Mouse (Mus musculus) myocyte (in vitro differentiated cells): ENCODE data around the gene Prkca.

ENCODE experiments used
- E2F4 ChIP-seq: IDR thresholded peaks from one replicate; pipeline ENCODE4 v1.6.1; 2011; ENCODE audit warnings: mild to moderate bottlenecking, control low read depth, moderate library complexity; ENCODE audit not compliant: insufficient read depth
- MYOD1 ChIP-seq, 3 experiments: IDR thresholded peaks; one replicate each; pipeline ENCODE4 v1.6.1; 2011; ENCODE audit warnings: control low read depth in 2 of 3, low read depth in 2 of 3, mild to moderate bottlenecking in 2 of 3, moderate library complexity in 1 of 3; ENCODE audit not compliant: insufficient read length in 2 of 3, control insufficient read depth in 1 of 3
- POLR2A ChIP-seq: IDR thresholded peaks from one replicate; pipeline ENCODE4 v1.6.1; 2011; ENCODE audit warnings: low read depth, mild to moderate bottlenecking, control low read depth, moderate library complexity; ENCODE audit not compliant: insufficient read length
- POLR2AphosphoS2 ChIP-seq: IDR thresholded peaks from one replicate; pipeline ENCODE4 v1.6.1; 2011; ENCODE audit warnings: low read depth, control low read depth; ENCODE audit not compliant: insufficient read length
- TCF3 ChIP-seq: IDR thresholded peaks from one replicate; pipeline ENCODE4 v1.6.1; 2011; ENCODE audit warnings: low read depth, control low read depth; ENCODE audit not compliant: insufficient read length
- USF1 ChIP-seq: IDR thresholded peaks from one replicate; pipeline ENCODE4 v1.6.1; 2011; ENCODE audit warnings: low read depth, mild to moderate bottlenecking, control low read depth, moderate library complexity

DNA sequence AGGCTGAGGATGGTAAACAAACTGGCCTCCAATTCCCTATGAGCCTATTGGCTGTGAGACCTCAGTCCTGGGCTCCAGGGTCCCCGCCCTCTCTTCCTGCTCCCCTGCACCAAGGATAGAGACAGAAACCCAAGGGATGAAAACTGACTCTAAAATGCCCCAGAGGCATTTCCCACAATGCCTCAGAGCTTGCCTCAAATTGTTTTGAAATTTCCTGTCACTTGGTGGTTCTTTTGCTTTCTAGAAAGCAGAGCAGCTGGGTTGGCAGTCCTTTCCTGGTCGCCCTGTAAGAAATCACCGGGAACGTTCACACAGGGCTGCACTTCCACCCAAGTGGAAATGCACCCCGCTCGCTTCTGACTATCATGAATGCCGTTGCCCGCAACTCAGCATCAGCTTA lies 66.6 kb downstream of the Prkca start:
- TF ChIP-seq MYOD1 (IDR thresholded peaks at IDR 0.05; ENCODE audit: control insufficient read depth in 1 of 3, insufficient read length in 2 of 3, low read depth in 2 of 3), result no peak
- TF ChIP-seq E2F4, result no peak
- TF ChIP-seq POLR2A, result no peak
- no peak for TF ChIP-seq TCF3
- TF ChIP-seq POLR2AphosphoS2, result no peak
- no peak for TF ChIP-seq USF1
